Mouse (Mus musculus): Measurements from ENCODE around the gene Rrbp1.

GRCm38 (mm10) chr2:144022441-144022840 is 11.4 kb upstream of the Rrbp1 start:
- TF ChIP-seq GATA1 (IDR thresholded peaks at IDR 0.05; ENCODE audit: borderline replicate concordance, low read length), result no peak
- TF ChIP-seq FLI1 (IDR thresholded peaks at IDR 0.05; ENCODE audit: low read length), result no peak
